Comparison of ENCODE assay signal across 8 mouse cellular contexts in genomic region chr6:89351441-89352137, GRCm38 (mm10). TPM values are rescaled to one million over a fixed set of nuclear protein-coding genes. Genes with fewer than 3 reads are reported as not detected.
A peak's percentile ranks its signal among the peaks of the same experiment; 100 is the strongest.
DNase-seq lines count a peak whose midpoint lies in the region; ATAC-seq and TF ChIP-seq lines count a peak whose summit lies in the region.

No protein-coding gene starts in this region.

- H3K9ac ChIP-seq in forebrain, embryonic 11.5 days (ENCODE audit: low read length) = no peak overlapping the region; the same call in 1 of the 2 replicates
- no peak overlapping the region for H3K9ac ChIP-seq in limb, embryonic 11.5 days (ENCODE audit: low read length)
- no peak overlapping the region for H3K9ac ChIP-seq in neural tube, embryonic 14.5 days (replicated peaks; ENCODE audit: low read depth, low read length)

- no peaks in the 10 kb centered on the region for H3K9me3 ChIP-seq in E14TG2a.4 (ENCODE audit: low read length)
- H3K9me3 ChIP-seq in forebrain, embryonic 11.5 days (ENCODE audit: control insufficient read depth, low read length) = no peaks in the 10 kb centered on the region
- H3K9me3 ChIP-seq in hindbrain, embryonic 10.5 days = no peaks in the 10 kb centered on the region
- H3K9me3 ChIP-seq in limb, embryonic 11.5 days (ENCODE audit: control insufficient read depth, low read length) = no peaks in the 10 kb centered on the region
- H3K9me3 ChIP-seq in neural tube, embryonic 14.5 days (ENCODE audit: control insufficient read depth, low read length) = no peaks in the 10 kb centered on the region

- peak overlapping the region; percentile 25; the same call in 1 of the 2 replicates for H3K27ac ChIP-seq in forebrain, embryonic 11.5 days (ENCODE audit: low read depth, low read length)
- peak overlapping the region; percentile 77 for H3K27ac ChIP-seq in hindbrain, embryonic 10.5 days
- peak overlapping the region; percentile 53 for H3K27ac ChIP-seq in limb, embryonic 11.5 days (replicated peaks; ENCODE audit: low read depth, low read length)
- H3K27ac ChIP-seq in neural tube, embryonic 14.5 days (ENCODE audit: low read depth, low read length) = peak overlapping the region; percentile 64; the same call in 1 of the 2 replicates

- H3K27me3 ChIP-seq in E14TG2a.4 (ENCODE audit: insufficient read depth, low read length) (no peaks in the 10 kb centered on the region), Patski (no peaks in the 10 kb centered on the region)
- no peaks in the 10 kb centered on the region for H3K27me3 ChIP-seq in forebrain, embryonic 11.5 days (ENCODE audit: control insufficient read depth, insufficient read depth, low read length)
- H3K27me3 ChIP-seq in hindbrain, embryonic 10.5 days (ENCODE audit: insufficient read depth, poor library complexity, severe bottlenecking) = no peaks in the 10 kb centered on the region
- H3K27me3 ChIP-seq in limb, embryonic 11.5 days (ENCODE audit: control insufficient read depth, insufficient read depth, low read length) = no peaks in the 10 kb centered on the region
- H3K27me3 ChIP-seq in neural tube, embryonic 14.5 days (ENCODE audit: control insufficient read depth, insufficient read depth, low read length) = no peaks in the 10 kb centered on the region

- H3K4me2 ChIP-seq in forebrain, embryonic 11.5 days (ENCODE audit: low read depth, low read length, severe bottlenecking) = no peak overlapping the region
- H3K4me2 ChIP-seq in limb, embryonic 11.5 days (ENCODE audit: low read depth, severe bottlenecking) = no peak overlapping the region; the same call in 1 of the 2 replicates
- H3K4me2 ChIP-seq in neural tube, embryonic 14.5 days (ENCODE audit: low read depth, low read length) = no peak overlapping the region

- 40% methylated on average over 5 of the region's 5 CpGs for WGBS in forebrain, embryonic 11.5 days
- 31% methylated on average over 5 of the region's 5 CpGs for WGBS in hindbrain, embryonic 10.5 days
- WGBS in limb, embryonic 11.5 days = 23% methylated on average over 5 of the region's 5 CpGs
- 12% methylated on average over 5 of the region's 5 CpGs for WGBS in neural tube, embryonic 14.5 days

- peak; percentile 23 for ATAC-seq in Patski
- ATAC-seq in forebrain, embryonic 11.5 days (replicated peaks; ENCODE audit: low FRiP score) = peak; percentile 71
- peak; percentile 85 for ATAC-seq in limb, embryonic 11.5 days (ENCODE audit: insufficient number of reproducible peaks, low FRiP score, low TSS enrichment, low read depth)
- peak; percentile 72 for ATAC-seq in neural tube, embryonic 14.5 days (ENCODE audit: low read depth)

- in situ Hi-C loops in Patski (cut with MboI; ENCODE audit: low pct_unique_long_range_greater_than_20kb) = no loop called here

- H3K36me3 ChIP-seq in E14TG2a.4 (ENCODE audit: insufficient read depth, low read length) = peaks cover 94% of the 10 kb centered on the region
- H3K36me3 ChIP-seq in forebrain, embryonic 11.5 days (ENCODE audit: control insufficient read depth, insufficient read depth, low read length) = peaks cover 12% of the 10 kb centered on the region; the same call in 1 of the 2 replicates
- peaks cover 100% of the 10 kb centered on the region for H3K36me3 ChIP-seq in hindbrain, embryonic 10.5 days
- H3K36me3 ChIP-seq in limb, embryonic 11.5 days (ENCODE audit: control insufficient read depth, insufficient read depth, low read length) = peaks cover 12% of the 10 kb centered on the region
- H3K36me3 ChIP-seq in neural tube, embryonic 14.5 days (ENCODE audit: control insufficient read depth, insufficient read depth, low read length) = peaks cover 40% of the 10 kb centered on the region

- POLR2A ChIA-PET in Patski (lab: Charles Lee) = interaction anchor here (0.8 to 1.3 kb wide), 3 partner anchors 9 to 11 kb away, joined by 3 to 4 read pairs (median 3); no protein-coding TSS in a partner anchor

- DNase-seq in Patski (ENCODE audit: low read depth, low spot score) = peak; percentile 49
- DNase-seq in forebrain, embryonic 11.5 days (ENCODE audit: low spot score) = no peak
- peak; percentile 56 for DNase-seq in hindbrain, embryonic 10.5 days (ENCODE audit: low spot score)
- peak; percentile 53 for DNase-seq in limb, embryonic 11.5 days (ENCODE audit: low spot score)
- no peak for DNase-seq in spleen, postnatal 36 days (ENCODE audit: low spot score in 2 of 2)
- DNase-seq in cerebellum, postnatal 36 days = no peak

- H3K4me1 ChIP-seq in E14TG2a.4 (replicated peaks; ENCODE audit: low read depth, low read length) = peaks cover 69% of the 10 kb centered on the region
- H3K4me1 ChIP-seq in forebrain, embryonic 11.5 days (replicated peaks; ENCODE audit: control insufficient read depth, insufficient read depth, low read length) = peaks cover 15% of the 10 kb centered on the region
- peaks cover 81% of the 10 kb centered on the region for H3K4me1 ChIP-seq in hindbrain, embryonic 10.5 days (replicated peaks)
- peaks cover 15% of the 10 kb centered on the region for H3K4me1 ChIP-seq in limb, embryonic 11.5 days (ENCODE audit: control insufficient read depth, insufficient read depth, low read length)
- H3K4me1 ChIP-seq in neural tube, embryonic 14.5 days (ENCODE audit: control insufficient read depth, insufficient read depth, low read length) = peaks cover 38% of the 10 kb centered on the region

- peak overlapping the region; percentile 45 for H3K4me3 ChIP-seq in E14TG2a.4 (replicated peaks; ENCODE audit: low read length)
- H3K4me3 ChIP-seq in forebrain, embryonic 11.5 days (ENCODE audit: low read depth, low read length) = no peak overlapping the region
- no peak overlapping the region for H3K4me3 ChIP-seq in hindbrain, embryonic 10.5 days
- H3K4me3 ChIP-seq in limb, embryonic 11.5 days (ENCODE audit: low read depth, low read length) = no peak overlapping the region
- no peak overlapping the region for H3K4me3 ChIP-seq in neural tube, embryonic 14.5 days (ENCODE audit: low read depth, low read length)

- peak; percentile 37 for TF ChIP-seq CTCF in E14TG2a.4 (conservative IDR thresholded peaks at IDR 0.05; ENCODE audit: low read length)
- no peak for TF ChIP-seq CTCF in Patski (IDR thresholded peaks at IDR 0.05)

- CTCF ChIA-PET in Patski (lab: Charles Lee) = interaction anchor here (0.8 to 1.7 kb wide), 5 partner anchors 24 to 383 kb away, joined by 3 to 6 read pairs (median 3); no protein-coding TSS in a partner anchor

RNA-seq across cellular contexts. Expression of gene Plxna1, which starts 10.8 kb away (rescaled TPM):
- 103 TPM for polyA plus RNA-seq in Patski (2021)
- 38.0 and 41.5 TPM in 2 replicates for polyA plus RNA-seq in forebrain, embryonic 11.5 days (2014; fragmentation: Nextera tagmentation; extraction: Ambion mirVana)
- polyA plus RNA-seq in hindbrain, embryonic 10.5 days (2016; fragmentation: Nextera tagmentation; extraction: Ambion mirVana) = 29.1 and 35.5 TPM in 2 replicates
- polyA plus RNA-seq in limb, embryonic 11.5 days (2014; fragmentation: Nextera tagmentation; extraction: Ambion mirVana) = 21.0 and 23.6 TPM in 2 replicates
- polyA plus RNA-seq in neural tube, embryonic 14.5 days (2014; fragmentation: Nextera tagmentation; extraction: Ambion mirVana) = 37.8 and 38.3 TPM in 2 replicates

Comparison
In these comparisons a context has a peak if more than half of its experiments do, and no peak if none do; other contexts are left out.
1. ATAC-seq: peak in every context shown above with its lines; median percentile 85 in limb, embryonic 11.5 days; 72 in neural tube, embryonic 14.5 days; 71 in forebrain, embryonic 11.5 days; 23 in Patski.
2. DNase-seq: peak in Patski (single experiment), hindbrain, embryonic 10.5 days (single experiment) and limb, embryonic 11.5 days (single experiment); none in forebrain, embryonic 11.5 days (single experiment), spleen, postnatal 36 days (0 of 2) and cerebellum, postnatal 36 days (0 of 2).
3. H3K27ac ChIP-seq: peak in every context shown above with its lines; median percentile 77 in hindbrain, embryonic 10.5 days; 64 in neural tube, embryonic 14.5 days; 53 in limb, embryonic 11.5 days; 25 in forebrain, embryonic 11.5 days.